Mouse (Mus musculus) midbrain, embryonic 13.5 days (tissue): ENCODE data around the gene Map9. TPM values are rescaled to one million over a fixed set of nuclear protein-coding genes. Genes with fewer than 3 reads are reported as not detected.
"Not testable (repeated sequence)": the region's sequence is repeated elsewhere in the genome, so short reads cannot be mapped to it uniquely, and the experiment has no call there.

Experiments
- ATAC-seq: fragments of 200-750 bp; cut with Nextera tagmentation; 2 replicates; pipeline ENCODE4 v1.8.0; 2017; ENCODE audit warnings: mild to moderate bottlenecking, moderate TSS enrichment, moderate library complexity
- H3K27ac ChIP-seq: fragments of 300-500 bp; sonication (generic); 2 replicates; pipeline ENCODE4 v1.5.1; 2015; ENCODE audit warnings: inconsistent platforms, mild to moderate bottlenecking, moderate library complexity
- H3K27me3 ChIP-seq: fragments of 300-500 bp; sonication (generic); 2 replicates; pipeline ENCODE4 v1.6.1; 2015; ENCODE audit warnings: mild to moderate bottlenecking, inconsistent platforms
- H3K36me3 ChIP-seq: fragments of 300-500 bp; sonication (generic); 2 replicates; pipeline ENCODE4 v1.6.1; 2015; ENCODE audit warnings: mild to moderate bottlenecking, inconsistent platforms
- H3K4me1 ChIP-seq: fragments of 300-500 bp; sonication (generic); replicated peaks from 2 replicates; pipeline ENCODE4 v1.6.1; 2015; ENCODE audit warnings: inconsistent platforms
- H3K4me2 ChIP-seq: fragments of 300-500 bp; sonication (generic); replicated peaks from 2 replicates; pipeline ENCODE4 v1.6.1; 2015; ENCODE audit warnings: moderate library complexity, mild to moderate bottlenecking, inconsistent platforms
- H3K4me3 ChIP-seq: fragments of 300-500 bp; sonication (generic); replicated peaks from 2 replicates; pipeline ENCODE4 v1.5.1; 2015; ENCODE audit warnings: mild to moderate bottlenecking, inconsistent platforms
- H3K9ac ChIP-seq: fragments of 300-500 bp; sonication (generic); replicated peaks from 2 replicates; pipeline ENCODE4 v1.6.1; 2015; ENCODE audit warnings: mild to moderate bottlenecking, inconsistent platforms
- H3K9me3 ChIP-seq: fragments of 300-500 bp; sonication (generic); 2 replicates; pipeline ENCODE4 v1.6.1; 2016; ENCODE audit warnings: mild to moderate bottlenecking, inconsistent platforms
- WGBS: fragments of 180-500 bp; shearing (Covaris S2); methylation state at CpG from one replicate; pipeline ENCODE4 v1.1.7; 2015; 5-methylcytosine and 5-hydroxymethylcytosine counted together
- polyA plus RNA-seq: library from polyadenylated mRNA; unstranded; fragments of >200 nt; fragmentation: Nextera tagmentation; extraction: Ambion mirVana; gene quantifications from 2 replicates; pipeline ENCODE4 v1.2.1, GENCODE M21; 2015

Gene Map9
- polyA plus RNA-seq, 1 experiment from 2014 or later, result 50.8 TPM

GRCm38 (mm10) chr3:82435351-82435750 is 77.5 kb downstream of the Map9 start:
- WGBS, result 85% methylated on average over 8 of the region's 8 CpGs
- Histone ChIP-seq H3K4me1 (no peaks in the 10 kb centered on the region), H3K4me2 (no peak overlapping the region), H3K4me3 (no peak overlapping the region), H3K27me3 (no peaks in the 10 kb centered on the region), H3K27ac (no peak overlapping the region), H3K9ac (no peak overlapping the region), H3K36me3 (no peaks in the 10 kb centered on the region), H3K9me3 (no peaks in the 10 kb centered on the region)
- ATAC-seq, result no peak

GRCm38 (mm10) chr3:82440976-82441375 is 83.1 kb downstream of the Map9 start:
- no peaks in the 10 kb centered on the region for H3K36me3 ChIP-seq
- H3K9me3 ChIP-seq, result no peaks in the 10 kb centered on the region
- H3K9ac ChIP-seq, result no peak overlapping the region
- H3K27ac ChIP-seq, result no peak overlapping the region
- no peak overlapping the region for H3K4me3 ChIP-seq
- no peak for ATAC-seq
- 47% methylated on average over 3 of the region's 3 CpGs for WGBS
- H3K4me1 ChIP-seq, result no peaks in the 10 kb centered on the region
- no peaks in the 10 kb centered on the region for H3K27me3 ChIP-seq
- H3K4me2 ChIP-seq, result no peak overlapping the region

- H3K9ac ChIP-seq, H3K9me3 ChIP-seq, ATAC-seq, H3K36me3 ChIP-seq, H3K27me3 ChIP-seq, H3K27ac ChIP-seq, H3K4me1 ChIP-seq, H3K4me3 ChIP-seq, H3K4me2 ChIP-seq: not testable (repeated sequence)
Measured at GRCm38 (mm10) chr3:82441601-82442000, 83.8 kb downstream of the Map9 start.

Other genes with a start within 250 kb of the Map9 start
- 9.4 and 10.0 TPM in 2 replicates for gene Gucy1a1, start 212.3 kb upstream of the Map9 start, polyA plus RNA-seq
- gene Npy2r, start 190.0 kb downstream of the Map9 start, polyA plus RNA-seq, result 0.39 and 0.40 TPM in 2 replicates